Mouse (Mus musculus) heart, embryonic 14.5 days (tissue): Measurements from ENCODE around the gene E2f6. TPM values are rescaled to one million over a fixed set of nuclear protein-coding genes. Genes with fewer than 3 reads are reported as not detected.

Source experiments
- ATAC-seq: fragments of 200-750 bp; cut with Nextera tagmentation; 2 replicates; pipeline ENCODE4 v1.8.0; 2017; ENCODE audit warnings: low read depth, moderate TSS enrichment; ENCODE audit not compliant: insufficient number of reproducible peaks, insufficient read depth, low FRiP score
- H3K27ac ChIP-seq, 2 experiments: fragments of 200-500 bp in 1 of 2; fragments of 300-500 bp in 1 of 2; sonication (generic) in 1 of 2; replicated peaks in 1 of 2; 2 replicates each; pipeline ENCODE4 v1.5.1; 2012 to 2014; ENCODE audit warnings: low read depth in 2 of 2, low read length in 2 of 2, control low read depth in 1 of 2, mild to moderate bottlenecking in 1 of 2, mixed read lengths in 1 of 2; ENCODE audit not compliant: control insufficient read depth in 1 of 2, insufficient read depth in 1 of 2
- H3K27me3 ChIP-seq: fragments of 300-500 bp; sonication (generic); 2 replicates; pipeline ENCODE4 v1.6.1; 2014; ENCODE audit warnings: mild to moderate bottlenecking, low read length, control low read depth; ENCODE audit not compliant: control insufficient read depth, insufficient read depth
- H3K36me3 ChIP-seq: fragments of 300-500 bp; sonication (generic); 2 replicates; pipeline ENCODE4 v1.6.1; 2014; ENCODE audit warnings: mild to moderate bottlenecking, control low read depth, low read length, mixed read lengths; ENCODE audit not compliant: control insufficient read depth, insufficient read depth
- H3K4me1 ChIP-seq, 2 experiments: fragments of 200-500 bp in 1 of 2; fragments of 300-500 bp in 1 of 2; sonication (generic) in 1 of 2; 2 replicates each; pipeline ENCODE4 v1.6.1; 2012 to 2014; ENCODE audit warnings: low read length in 2 of 2, control low read depth in 1 of 2, mixed read lengths in 1 of 2; ENCODE audit not compliant: control insufficient read depth in 2 of 2, insufficient read depth in 2 of 2
- H3K4me2 ChIP-seq: fragments of 300-500 bp; sonication (generic); 2 replicates; pipeline ENCODE4 v1.6.1; 2014; ENCODE audit warnings: mild to moderate bottlenecking, low read length
- H3K4me3 ChIP-seq, 2 experiments: fragments of 200-500 bp in 1 of 2; fragments of 300-500 bp in 1 of 2; sonication (generic) in 1 of 2; 2 replicates each; pipeline ENCODE4 v1.5.1; 2012 to 2014; ENCODE audit warnings: low read length in 2 of 2, mild to moderate bottlenecking in 2 of 2, control low read depth in 1 of 2, low read depth in 1 of 2, moderate library complexity in 1 of 2; ENCODE audit not compliant: control insufficient read depth in 1 of 2, insufficient read depth in 1 of 2
- H3K9ac ChIP-seq: fragments of 300-500 bp; sonication (generic); 2 replicates; pipeline ENCODE4 v1.6.1; 2014; ENCODE audit warnings: mild to moderate bottlenecking, low read length
- H3K9me3 ChIP-seq: fragments of 300-500 bp; sonication (generic); 2 replicates; pipeline ENCODE4 v1.6.1; 2016; ENCODE audit warnings: low read length, control low read depth; ENCODE audit not compliant: control insufficient read depth
- WGBS: fragments of 180-500 bp; shearing (Covaris S2); extraction: QIAGEN DNeasy Blood & Tissue Kit; methylation state at CpG from one replicate; pipeline ENCODE4 v1.1.7; 2014; 5-methylcytosine and 5-hydroxymethylcytosine counted together
- microRNA-seq: library from miRNA; unstranded; fragments of <30 nt; microRNA quantifications from one replicate; pipeline ENCODE4, GENCODE M21; 2016
- polyA plus RNA-seq: library from polyadenylated mRNA; unstranded; fragments of >200 nt; fragmentation: Nextera tagmentation; extraction: Ambion mirVana; gene quantifications from 2 replicates; pipeline ENCODE4 v1.2.1, GENCODE M21; 2014

Gene E2f6
- polyA plus RNA-seq, 1 experiment from 2014 or later = 57.3 TPM

GRCm38 (mm10) chr12:16884534-16884933 is 73.8 kb downstream of the E2f6 start:
- Histone ChIP-seq H3K36me3 (no peaks in the 10 kb centered on the region), H3K27me3 (no peaks in the 10 kb centered on the region), H3K27ac (no peak overlapping the region), H3K9me3 (no peaks in the 10 kb centered on the region), H3K4me3 (no peak overlapping the region), H3K9ac (no peak overlapping the region), H3K4me1 (peaks cover 6 to 12% of the 10 kb centered on the region in 2 experiments), H3K4me2 (no peak overlapping the region)
- no peak for ATAC-seq
- 89% methylated on average over 4 of the region's 4 CpGs for WGBS

GRCm38 (mm10) chr12:16886354-16886753 is 75.6 kb downstream of the E2f6 start:
- Histone ChIP-seq H3K36me3 (no peaks in the 10 kb centered on the region), H3K27me3 (no peaks in the 10 kb centered on the region), H3K9me3 (no peaks in the 10 kb centered on the region), H3K4me3 (no peak overlapping the region), H3K4me1 (peaks cover 6 to 12% of the 10 kb centered on the region in 2 experiments), H3K9ac (no peak overlapping the region), H3K4me2 (no peak overlapping the region), H3K27ac (no peak overlapping the region)
- WGBS = 83% methylated on average over 6 of the region's 6 CpGs
- no peak for ATAC-seq

Small RNA genes lying within 50 kb of the gene (microRNA-seq; reads per million reads assigned to microRNA genes)
- not detected for gene Gm44305

Other genes starting within 250 kb of the E2f6 start
- 7.4 and 7.9 TPM in 2 replicates for gene Lpin1, start 200.0 kb upstream of the E2f6 start, polyA plus RNA-seq
- gene Ntsr2, start 157.6 kb upstream of the E2f6 start, polyA plus RNA-seq = 0.11 and 0.19 TPM in 2 replicates
- 0.39 and 0.59 TPM in 2 replicates for gene Greb1, start 10.1 kb upstream of the E2f6 start, polyA plus RNA-seq
- gene Rock2, start 83.9 kb downstream of the E2f6 start, polyA plus RNA-seq = 24.8 and 26.7 TPM in 2 replicates
- 3.2 and 4.0 TPM in 2 replicates for gene Pqlc3, start 189.4 kb downstream of the E2f6 start, polyA plus RNA-seq
- not detected in 2 replicates for gene 2410004P03Rik, start 200.8 kb downstream of the E2f6 start, polyA plus RNA-seq